Mouse (Mus musculus) fat pad, adult 2 months (tissue): ENCODE results near the gene Foxa2.

Source experiments
- DNase-seq: peaks from one replicate; pipeline ENCODE4 v3.0.0-alpha.2; 2011; ENCODE audit warnings: low read depth, low spot score; ENCODE audit errors: extremely low read depth

Foxa2 gene

GRCm38 (mm10) chr2:148039351-148040235, 7.2 kb downstream of the Foxa2 start:
- no peak for DNase-seq

- DNase-seq = no peak
These were observed 8.1 kb downstream of the Foxa2 start for GRCm38 (mm10) chr2:148038366-148039310.

GRCm38 (mm10) chr2:148036611-148037160, 10.1 kb downstream of the Foxa2 start:
- no peak for DNase-seq

- DNase-seq = no peak
These were observed 15.6 kb downstream of the Foxa2 start for GRCm38 (mm10) chr2:148030991-148031675.

- no peak for DNase-seq
These were observed 16.2 kb downstream of the Foxa2 start for GRCm38 (mm10) chr2:148030613-148030935.

GRCm38 (mm10) chr2:148029751-148030612, 16.8 kb downstream of the Foxa2 start:
- no peak for DNase-seq

- no peak for DNase-seq
These were observed 17.6 kb downstream of the Foxa2 start for GRCm38 (mm10) chr2:148029050-148029608.

GRCm38 (mm10) chr2:148026366-148026765, 20.4 kb downstream of the Foxa2 start:
- no peak for DNase-seq

GRCm38 (mm10) chr2:148025481-148025880, 21.3 kb downstream of the Foxa2 start:
- DNase-seq = no peak

- DNase-seq = no peak
These were observed 22.4 kb downstream of the Foxa2 start for GRCm38 (mm10) chr2:148024268-148024935.

GRCm38 (mm10) chr2:148023340-148023806, 23.4 kb downstream of the Foxa2 start:
- DNase-seq = no peak

GRCm38 (mm10) chr2:148021919-148022570, 24.7 kb downstream of the Foxa2 start:
- DNase-seq = no peak

- no peak for DNase-seq
These were observed 25.8 kb downstream of the Foxa2 start for GRCm38 (mm10) chr2:148021016-148021415.

- no peak for DNase-seq
These were observed 26.6 kb downstream of the Foxa2 start for GRCm38 (mm10) chr2:148020125-148020524.

- DNase-seq = no peak
These were observed 28.7 kb downstream of the Foxa2 start for GRCm38 (mm10) chr2:148017782-148018690.

GRCm38 (mm10) chr2:148013382-148013781, 33.4 kb downstream of the Foxa2 start:
- no peak for DNase-seq

GRCm38 (mm10) chr2:148009049-148009448, 37.7 kb downstream of the Foxa2 start:
- DNase-seq = no peak
